Mouse (Mus musculus) neural tube, embryonic 12.5 days (tissue): ENCODE measurements around the gene Als2cl. TPM values are rescaled to one million over a fixed set of nuclear protein-coding genes. Genes with fewer than 3 reads are reported as not detected.
A peak's percentile ranks its signal among the peaks of the same experiment; 100 is the strongest.

ENCODE experiments used
- ATAC-seq: fragments of 200-750 bp; cut with Nextera tagmentation; 2 replicates; pipeline ENCODE4 v1.8.0; 2017; ENCODE audit warnings: low read depth, mild to moderate bottlenecking, moderate TSS enrichment, moderate library complexity; ENCODE audit not compliant: low FRiP score
- H3K27ac ChIP-seq: fragments of 300-500 bp; sonication (generic); 2 replicates; pipeline ENCODE4 v1.5.1; 2016
- H3K27me3 ChIP-seq: fragments of 300-500 bp; sonication (generic); replicated peaks from 2 replicates; pipeline ENCODE4 v1.6.1; 2016; ENCODE audit warnings: mild to moderate bottlenecking
- H3K36me3 ChIP-seq: fragments of 300-500 bp; sonication (generic); 2 replicates; pipeline ENCODE4 v1.6.1; 2016; ENCODE audit warnings: mild to moderate bottlenecking
- H3K4me1 ChIP-seq: fragments of 300-500 bp; sonication (generic); 2 replicates; pipeline ENCODE4 v1.6.1; 2016
- H3K4me2 ChIP-seq: fragments of 300-500 bp; sonication (generic); replicated peaks from 2 replicates; pipeline ENCODE4 v1.6.1; 2016; ENCODE audit warnings: mild to moderate bottlenecking
- H3K4me3 ChIP-seq: fragments of 300-500 bp; sonication (generic); 2 replicates; pipeline ENCODE4 v1.5.1; 2016
- H3K9ac ChIP-seq: fragments of 300-500 bp; sonication (generic); 2 replicates; pipeline ENCODE4 v1.6.1; 2016; ENCODE audit warnings: mild to moderate bottlenecking
- H3K9me3 ChIP-seq: fragments of 300-500 bp; sonication (generic); 2 replicates; pipeline ENCODE4 v1.6.1; 2016; ENCODE audit warnings: mild to moderate bottlenecking
- WGBS: fragments of 180-500 bp; shearing (Covaris S2); methylation state at CpG from one replicate; pipeline ENCODE4 v1.1.7; 2016; 5-methylcytosine and 5-hydroxymethylcytosine counted together
- polyA plus RNA-seq: library from polyadenylated mRNA; unstranded; fragments of >200 nt; fragmentation: Nextera tagmentation; extraction: Ambion mirVana; gene quantifications from 2 replicates; pipeline ENCODE4 v1.2.1, GENCODE M21; 2016

The Als2cl gene
- polyA plus RNA-seq, 1 experiment from 2014 or later = 1.2 TPM

GRCm38 (mm10) chr9:110933850-110934437, 54.3 kb downstream of the Als2cl start:
- H3K9ac ChIP-seq = no peak overlapping the region
- H3K4me3 ChIP-seq = no peak overlapping the region
- 64% methylated on average over 12 of the region's 12 CpGs for WGBS
- H3K9me3 ChIP-seq = no peaks in the 10 kb centered on the region
- H3K4me1 ChIP-seq = peaks cover 18% of the 10 kb centered on the region
- no peaks in the 10 kb centered on the region for H3K36me3 ChIP-seq
- 0 out of 2 replicates have a peak, but pooled peaks have one; percentile 22 for ATAC-seq
- peak overlapping the region; percentile 47 for H3K27ac ChIP-seq
- no peaks in the 10 kb centered on the region for H3K27me3 ChIP-seq
- no peak overlapping the region for H3K4me2 ChIP-seq

GRCm38 (mm10) chr9:110935941-110936340, 56.3 kb downstream of the Als2cl start:
- no peaks in the 10 kb centered on the region for H3K27me3 ChIP-seq
- H3K4me2 ChIP-seq = no peak overlapping the region
- no peak for ATAC-seq
- no peak overlapping the region for H3K4me3 ChIP-seq
- no peaks in the 10 kb centered on the region for H3K36me3 ChIP-seq
- peaks cover 18% of the 10 kb centered on the region for H3K4me1 ChIP-seq
- no peaks in the 10 kb centered on the region for H3K9me3 ChIP-seq
- WGBS = 85% methylated on average over 7 of the region's 7 CpGs
- no peak overlapping the region for H3K9ac ChIP-seq
- no peak overlapping the region for H3K27ac ChIP-seq

- Histone ChIP-seq H3K27me3 (no peaks in the 10 kb centered on the region), H3K4me1 (peaks cover 8% of the 10 kb centered on the region), H3K4me3 (no peak overlapping the region), H3K4me2 (no peak overlapping the region), H3K9me3 (no peaks in the 10 kb centered on the region), H3K9ac (no peak overlapping the region), H3K27ac (no peak overlapping the region), H3K36me3 (no peaks in the 10 kb centered on the region)
- ATAC-seq = no peak
- 72% methylated on average over 12 of the region's 12 CpGs for WGBS
Measured at GRCm38 (mm10) chr9:110937506-110938490, 58.1 kb downstream of the Als2cl start.

- Histone ChIP-seq H3K9me3 (no peaks in the 10 kb centered on the region), H3K36me3 (no peaks in the 10 kb centered on the region), H3K27me3 (peaks cover 39% of the 10 kb centered on the region), H3K4me2 (no peak overlapping the region), H3K4me3 (no peak overlapping the region), H3K27ac (no peak overlapping the region), H3K9ac (no peak overlapping the region), H3K4me1 (peaks cover 17% of the 10 kb centered on the region)
- whole genome bisulfite sequencing = 31% methylated on average over 13 of the region's 13 CpGs
- ATAC-seq = no peak
Measured at GRCm38 (mm10) chr9:110944265-110944664, 64.6 kb downstream of the Als2cl start.

GRCm38 (mm10) chr9:110945343-110945742, 65.7 kb downstream of the Als2cl start:
- Histone ChIP-seq H3K36me3 (no peaks in the 10 kb centered on the region), H3K4me3 (no peak overlapping the region), H3K9ac (no peak overlapping the region), H3K4me2 (peak overlapping the region; percentile 27; the same call in 1 of the 2 replicates), H3K9me3 (no peaks in the 10 kb centered on the region), H3K4me1 (peaks cover 17% of the 10 kb centered on the region), H3K27ac (no peak overlapping the region), H3K27me3 (peaks cover 39% of the 10 kb centered on the region)
- WGBS = 5% methylated on average over 18 of the region's 18 CpGs
- no peak for ATAC-seq

- no peak within 1 kb of the TSS for H3K9ac ChIP-seq
- H3K27me3 ChIP-seq = peaks cover 39% of the 10 kb centered on the region
- peaks cover 17% of the 10 kb centered on the region for H3K4me1 ChIP-seq
- H3K4me2 ChIP-seq = peak within 1 kb of the TSS; percentile 27
- ATAC-seq = no peak
- no peaks in the 10 kb centered on the region for H3K36me3 ChIP-seq
- no peaks in the 10 kb centered on the region for H3K9me3 ChIP-seq
- H3K4me3 ChIP-seq = no peak within 1 kb of the TSS
- WGBS = 7% methylated on average over 11 of the region's 11 CpGs
- no peak within 1 kb of the TSS for H3K27ac ChIP-seq
Measured at GRCm38 (mm10) chr9:110945926-110946325, 66.3 kb downstream of the Als2cl start, which contains the start of gene Tdgf1. Gene Tdgf1, minus strand, starts transcription at chr9:110946158.

GRCm38 (mm10) chr9:110946548-110947044, 66.9 kb downstream of the Als2cl start:
- H3K9ac ChIP-seq = no peak overlapping the region
- peaks cover 17% of the 10 kb centered on the region for H3K4me1 ChIP-seq
- peaks cover 42% of the 10 kb centered on the region for H3K27me3 ChIP-seq
- H3K27ac ChIP-seq = no peak overlapping the region
- no peaks in the 10 kb centered on the region for H3K36me3 ChIP-seq
- H3K4me3 ChIP-seq = no peak overlapping the region
- H3K9me3 ChIP-seq = no peaks in the 10 kb centered on the region
- no peak for ATAC-seq
- peak overlapping the region; percentile 22 for H3K4me2 ChIP-seq
- WGBS = 6% methylated on average over 20 of the region's 20 CpGs

- Histone ChIP-seq H3K9me3 (no peaks in the 10 kb centered on the region), H3K27ac (no peak overlapping the region), H3K27me3 (peaks cover 46% of the 10 kb centered on the region), H3K9ac (no peak overlapping the region), H3K4me1 (peaks cover 17% of the 10 kb centered on the region), H3K4me2 (peak overlapping the region; percentile 22), H3K4me3 (no peak overlapping the region), H3K36me3 (no peaks in the 10 kb centered on the region)
- ATAC-seq = no peak
- 4% methylated on average over 6 of the region's 6 CpGs for WGBS
Measured at GRCm38 (mm10) chr9:110947261-110947661, 67.6 kb downstream of the Als2cl start.

- peaks cover 17% of the 10 kb centered on the region for H3K4me1 ChIP-seq
- ATAC-seq = no peak
- peaks cover 52% of the 10 kb centered on the region for H3K27me3 ChIP-seq
- no peaks in the 10 kb centered on the region for H3K9me3 ChIP-seq
- 21% methylated on average over 6 of the region's 6 CpGs for WGBS
- no peaks in the 10 kb centered on the region for H3K36me3 ChIP-seq
- H3K4me3 ChIP-seq = no peak overlapping the region
- no peak overlapping the region for H3K9ac ChIP-seq
- H3K27ac ChIP-seq = no peak overlapping the region
- no peak overlapping the region for H3K4me2 ChIP-seq
Measured at GRCm38 (mm10) chr9:110947900-110948299, 68.2 kb downstream of the Als2cl start.

GRCm38 (mm10) chr9:110948813-110949310, 69.2 kb downstream of the Als2cl start:
- H3K9ac ChIP-seq = no peak overlapping the region
- ATAC-seq = no peak
- H3K4me1 ChIP-seq = peaks cover 17% of the 10 kb centered on the region
- no peaks in the 10 kb centered on the region for H3K9me3 ChIP-seq
- no peak overlapping the region for H3K27ac ChIP-seq
- no peak overlapping the region for H3K4me2 ChIP-seq
- no peak overlapping the region for H3K4me3 ChIP-seq
- no peaks in the 10 kb centered on the region for H3K36me3 ChIP-seq
- 54% methylated on average over 8 of the region's 8 CpGs for WGBS
- peaks cover 54% of the 10 kb centered on the region for H3K27me3 ChIP-seq

GRCm38 (mm10) chr9:110950109-110950508, 70.4 kb downstream of the Als2cl start:
- Histone ChIP-seq H3K4me1 (peaks cover 13% of the 10 kb centered on the region), H3K4me3 (no peak overlapping the region), H3K9ac (no peak overlapping the region), H3K4me2 (no peak overlapping the region), H3K27me3 (peaks cover 43% of the 10 kb centered on the region), H3K27ac (no peak overlapping the region), H3K36me3 (no peaks in the 10 kb centered on the region), H3K9me3 (no peaks in the 10 kb centered on the region)
- WGBS = 96% methylated on average over 3 of the region's 3 CpGs
- ATAC-seq = no peak
